30 mouse cellular contexts compared by ENCODE assay signal in the genomic region with DNA sequence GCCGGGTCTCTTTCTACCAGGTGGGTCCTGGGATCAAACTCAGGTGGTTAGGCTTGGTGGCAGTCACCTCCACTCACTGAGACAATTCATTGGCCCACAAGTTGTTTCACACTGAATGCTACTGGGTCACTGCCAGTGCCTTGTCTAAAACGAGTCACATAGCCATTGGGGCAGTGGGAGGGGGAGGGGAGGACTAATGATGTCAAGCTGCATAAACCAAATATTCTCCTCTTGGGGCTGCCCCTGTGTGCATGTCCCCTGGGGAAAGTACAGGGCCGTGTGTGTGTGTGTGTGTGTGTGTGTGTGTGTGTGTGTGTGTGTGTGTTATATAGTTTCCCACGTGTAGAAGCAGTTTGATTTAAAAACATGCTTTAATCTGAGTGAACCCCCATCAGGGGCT. TPM values are rescaled to one million over a fixed set of nuclear protein-coding genes. Genes with fewer than 3 reads are reported as not detected.
DNase-seq lines count a peak whose midpoint lies in the region; ATAC-seq and TF ChIP-seq lines count a peak whose summit lies in the region.
"Had no signal": no experiment of that assay in that cellular context is flagged by ENCODE, and none has a peak within 500 bp of the region (broad histone marks: within the 10 kb centered on the region; RNA-seq: fewer than 3 reads in every experiment).

No protein-coding gene starts in this region.

- ATAC-seq in stomach, postnatal 0 days (ENCODE audit: low FRiP score, low TSS enrichment): no peak
- no peak for ATAC-seq in erythroid progenitor cell, adult 5-6 weeks (replicated peaks; ENCODE audit: low FRiP score, poor library complexity, severe bottlenecking)
- ATAC-seq: forebrain, postnatal 0 days had no signal

- 0 out of 2 replicates have a peak, but pooled peaks cover 4% of the 10 kb centered on the region for H3K9me3 ChIP-seq in stomach, postnatal 0 days (ENCODE audit: control insufficient read depth, low read length)
- H3K9me3 ChIP-seq: limb, embryonic 15.5 days; liver, embryonic 15.5 days; lung, embryonic 15.5 days had no signal

- TF ChIP-seq EP300 in stomach, postnatal 0 days (optimal IDR thresholded peaks at IDR 0.05): no peak

- WGBS in stomach, postnatal 0 days: 41% methylated on average over 4 of the region's 4 CpGs

- H3K4me1 ChIP-seq in stomach, postnatal 0 days (replicated peaks; ENCODE audit: control insufficient read depth, insufficient read depth): no peaks in the 10 kb centered on the region
- H3K4me1 ChIP-seq: hindbrain, embryonic 13.5 days had no signal

- no peaks in the 10 kb centered on the region for H3K27me3 ChIP-seq in stomach, postnatal 0 days (ENCODE audit: control insufficient read depth, insufficient read depth, low read length)
- H3K27me3 ChIP-seq: heart, embryonic 13.5 days; hindbrain, embryonic 13.5 days; limb, embryonic 15.5 days; liver, embryonic 15.5 days; lung, embryonic 15.5 days had no signal

- peak; percentile 58 for DNase-seq in heart, adult 11 months
- DNase-seq in heart, postnatal 25 days (ENCODE audit: low spot score): no peak
- DNase-seq in adipocyte (ENCODE audit: low spot score): peak; percentile 60
- DNase-seq in spleen, adult 12 weeks (ENCODE audit: low spot score): peak; percentile 46
- DNase-seq in adrenal gland, adult 2 months: no peak
- DNase-seq in stomach, postnatal 0 days (ENCODE audit: low spot score): no peak
- no peak for DNase-seq in ovary, postnatal 14 days (ENCODE audit: low spot score)
- DNase-seq: adrenal gland, adult 8-10 months; cerebellum, adult 2 months; cerebellum, postnatal 36 days; forebrain, postnatal 0 days; gastrocnemius, postnatal 25 days; heart, adult 2 months; heart, postnatal 14 days; kidney, adult 2 months; left cerebral cortex, postnatal 4 days; right cerebral cortex, postnatal 14 days; thymus, adult 2 months; thymus, postnatal 4 days had no signal

- no peak overlapping the region for H3K4me2 ChIP-seq in stomach, postnatal 0 days (replicated peaks; ENCODE audit: low read depth)
- H3K4me2 ChIP-seq: heart, embryonic 13.5 days; hindbrain, embryonic 13.5 days; limb, embryonic 15.5 days; liver, embryonic 15.5 days; lung, embryonic 15.5 days had no signal

- H3K27ac ChIP-seq in stomach, postnatal 0 days (replicated peaks): no peak overlapping the region
- H3K27ac ChIP-seq: embryonic facial prominence, embryonic 10.5 days; forebrain, embryonic 10.5 days; heart, adult 2 months; heart, embryonic 13.5 days; hindbrain, embryonic 13.5 days; kidney, postnatal 0 days; left cerebral cortex, adult 2 months; limb, embryonic 15.5 days; liver, embryonic 15.5 days; lung, embryonic 15.5 days; midbrain, embryonic 10.5 days had no signal

- intact Hi-C loops in heart, postnatal 25 days (cut with DNase I): loop anchor here (10.0 kb wide), 4 partner anchors 49 to 359 kb away; a partner anchor contains a TSS

- no peak for TF ChIP-seq CTCF in stomach, postnatal 0 days (IDR thresholded peaks at IDR 0.05; ENCODE audit: low read depth)

- H3K9ac ChIP-seq in stomach, postnatal 0 days (ENCODE audit: low read length): no peak overlapping the region
- H3K9ac ChIP-seq: forebrain, postnatal 0 days; heart, embryonic 13.5 days; hindbrain, embryonic 13.5 days; limb, embryonic 15.5 days; liver, embryonic 15.5 days; lung, embryonic 15.5 days had no signal

- H3K36me3 ChIP-seq in stomach, postnatal 0 days (ENCODE audit: control insufficient read depth, insufficient read depth, low read length): no peaks in the 10 kb centered on the region
- H3K36me3 ChIP-seq: embryonic facial prominence, embryonic 10.5 days; forebrain, embryonic 10.5 days; heart, embryonic 13.5 days; hindbrain, embryonic 13.5 days; limb, embryonic 15.5 days; liver, embryonic 15.5 days; lung, embryonic 15.5 days; midbrain, embryonic 10.5 days had no signal

- H3K4me3 ChIP-seq in stomach, postnatal 0 days (ENCODE audit: low read depth, low read length): no peak overlapping the region
- H3K4me3 ChIP-seq: embryonic facial prominence, embryonic 10.5 days; forebrain, embryonic 10.5 days; heart, adult 2 months; heart, embryonic 13.5 days; hindbrain, embryonic 13.5 days; left cerebral cortex, adult 2 months; limb, embryonic 15.5 days; liver, embryonic 15.5 days; lung, embryonic 15.5 days; midbrain, embryonic 10.5 days had no signal

RNA-seq across cellular contexts. Expression of a gene that starts 47.3 kb away (rescaled TPM):
- total RNA-seq in heart, postnatal 25 days (2021): under 1 TPM; 0.73 to 0.78 TPM
- 1 to 10 TPM; 1.1 to 2.1 TPM for total RNA-seq in adrenal gland, adult 2 months (2021)
- polyA plus RNA-seq in adrenal gland, adult 2 months (2012; rRNA removed): 0.49 and 0.50 TPM in 2 replicates
- polyA plus RNA-seq in stomach, postnatal 0 days (2015; fragmentation: Nextera tagmentation; extraction: Ambion mirVana): 0.97 and 1.3 TPM in 2 replicates
- 2.9 and 6.5 TPM in 2 replicates for total RNA-seq in erythroid progenitor cell, adult 5-6 weeks (2015; ENCODE audit: low replicate concordance)
- total RNA-seq in erythroid progenitor cell, adult 5-6 weeks (2017; ENCODE audit: low replicate concordance): 0.64 and 2.4 TPM in 2 replicates

Comparison
In these comparisons a context has a peak if more than half of its experiments do, and no peak if none do; other contexts are left out.
1. DNase-seq: peak in heart, adult 11 months (single experiment), adipocyte (single experiment) and spleen, adult 12 weeks (single experiment); none in heart, postnatal 25 days (single experiment), adrenal gland, adult 2 months (single experiment), stomach, postnatal 0 days (single experiment) and ovary, postnatal 14 days (single experiment).